Mouse (Mus musculus): ENCODE data around the gene Plin3.

The Plin3 gene

DNA sequence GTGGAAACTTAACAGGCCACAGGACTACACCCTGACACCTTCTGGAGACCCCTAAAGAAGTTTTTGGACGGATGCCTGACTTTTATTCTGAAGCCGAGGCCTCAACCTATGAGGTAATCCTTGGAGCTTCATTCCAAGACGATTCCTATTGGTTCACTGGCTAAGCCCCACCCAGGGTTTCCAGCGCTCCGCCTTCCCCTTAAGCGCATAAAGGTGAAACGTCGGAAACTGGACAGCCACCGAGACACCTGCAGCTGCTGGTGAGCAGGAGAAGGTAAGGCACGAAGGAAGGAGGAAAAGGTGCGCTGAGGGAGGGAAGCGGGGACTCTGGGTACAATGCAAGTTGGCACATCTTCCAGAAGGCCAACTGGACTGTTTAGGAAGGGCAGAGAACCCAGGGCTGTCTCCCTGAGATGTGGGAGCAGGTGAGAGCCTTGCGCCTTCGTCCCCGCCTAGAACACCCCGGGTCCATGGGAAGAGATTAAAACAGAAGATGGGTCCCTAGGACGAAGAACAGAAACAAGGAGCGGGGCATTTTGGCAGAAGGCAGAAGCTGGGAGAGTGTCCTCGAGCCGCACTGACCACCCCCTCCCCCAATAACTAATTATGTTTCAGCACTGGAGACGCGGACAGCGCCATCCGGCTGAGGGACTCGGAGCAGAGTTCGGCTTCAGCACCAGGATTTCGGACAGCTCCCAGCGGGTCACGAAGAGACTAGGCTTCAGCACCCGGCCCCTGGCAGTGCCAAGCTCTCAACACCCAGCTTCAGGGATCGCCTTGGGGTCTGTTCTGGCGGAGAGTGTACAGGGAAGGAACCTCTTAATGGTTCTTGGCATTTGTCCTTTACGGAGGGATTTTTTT lies 50.9 kb downstream of the Plin3 start:
- peak; percentile 78 for DNase-seq (ENCODE audit: low read depth)

DNA sequence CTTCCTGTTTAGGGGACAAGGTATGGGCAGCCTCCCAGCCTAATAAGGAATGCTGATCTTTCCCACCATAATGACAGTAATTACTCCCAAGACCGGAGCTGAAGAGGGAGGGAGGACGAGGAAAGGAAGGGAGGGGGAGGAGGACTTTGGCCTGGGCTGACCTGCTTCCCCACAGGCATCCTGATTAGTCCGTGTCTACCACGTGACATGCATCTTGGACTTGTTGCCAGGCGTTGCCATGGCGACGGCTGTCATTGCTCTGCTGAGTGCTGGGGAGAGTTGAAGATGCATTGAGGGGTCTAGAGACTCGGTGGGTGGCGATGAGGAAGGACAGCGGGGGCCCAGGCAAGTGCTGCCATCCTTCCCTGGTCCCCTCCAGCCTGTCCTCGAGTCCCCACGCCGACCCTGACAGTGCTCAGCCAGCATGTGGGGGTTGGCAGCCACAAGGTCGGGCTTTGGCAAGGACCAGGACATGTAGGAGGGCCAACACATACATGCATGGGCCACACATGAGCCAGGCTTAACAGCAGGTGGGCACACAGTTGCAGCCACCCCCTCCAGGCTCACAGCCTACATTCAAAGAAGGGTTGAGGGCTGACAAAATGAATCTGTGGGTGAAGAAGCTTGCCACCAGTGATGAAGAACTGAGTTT lies 58.7 kb downstream of the Plin3 start:
- no peak for DNase-seq (ENCODE audit: low read depth)

DNA sequence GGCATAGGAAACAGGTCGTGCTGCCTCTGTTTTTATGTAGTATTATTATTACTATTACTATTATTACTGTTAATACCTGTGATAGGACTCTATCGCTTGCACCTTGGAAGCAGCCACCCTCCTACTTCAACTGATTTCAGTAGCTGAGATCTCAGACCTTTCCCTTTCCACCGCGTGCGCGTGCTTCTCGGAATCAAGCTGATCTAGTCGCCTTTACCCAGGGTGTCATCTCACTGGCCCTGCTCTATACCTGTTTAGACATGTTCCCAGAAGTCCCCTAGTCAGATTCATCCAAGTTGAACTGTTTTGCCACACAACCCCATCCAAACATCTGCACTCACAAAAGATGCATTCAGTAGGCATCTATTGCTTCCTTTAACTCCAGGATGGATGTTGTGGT lies 59.3 kb downstream of the Plin3 start:
- no peak for DNase-seq (ENCODE audit: low read depth)

GRCm38 (mm10) chr17:56229943-56230342 lies 62.7 kb downstream of the Plin3 start:
- DNase-seq (ENCODE audit: low read depth), result no peak

Data from c-Kit-positive CD71-positive TER-119-negative erythroid progenitor cells, embryonic 14.5 days (primary cell).